Mouse (Mus musculus): ENCODE results near the gene Nav1. TPM values are rescaled to one million over a fixed set of nuclear protein-coding genes. Genes with fewer than 3 reads are reported as not detected.

The Nav1 gene
- polyA plus RNA-seq, 1 experiment, result not detected

DNA sequence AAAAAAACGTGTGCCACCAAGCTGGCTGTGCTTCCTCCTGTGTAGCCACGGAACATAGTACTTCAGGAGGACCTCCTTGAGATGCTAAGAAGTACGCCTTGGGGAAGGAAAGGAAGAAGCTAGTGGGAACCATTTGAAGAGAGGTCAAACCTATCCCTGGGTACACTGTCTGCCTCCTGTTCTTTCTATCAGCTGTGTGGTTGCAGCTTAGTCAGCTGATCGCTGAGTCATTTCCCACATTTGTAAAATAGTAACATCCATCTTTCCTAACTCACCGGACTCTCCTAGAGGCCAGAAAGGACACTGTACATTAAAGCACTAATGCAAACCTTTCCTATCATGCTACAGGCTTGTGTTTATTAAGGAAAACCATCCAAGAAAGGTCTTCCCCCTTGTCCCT, 135.4 kb downstream of the Nav1 start:
- TF ChIP-seq CTCF (IDR thresholded peaks at IDR 0.05; ENCODE audit: insufficient read depth, low read depth, low read length), result no peak
- no peak for TF ChIP-seq POLR2A (IDR thresholded peaks at IDR 0.05; ENCODE audit: insufficient read depth, low read depth, low read length)
- WGBS, result 70% methylated on average over 5 of the region's 5 CpGs
- Histone ChIP-seq H3K4me3 (ENCODE audit: insufficient read depth, low read depth, low read length) (no peak overlapping the region), H3K27ac (ENCODE audit: insufficient read depth, low read depth, low read length) (no peak overlapping the region), H3K4me1 (ENCODE audit: control insufficient read depth, insufficient read depth, low read length) (peaks cover 10% of the 10 kb centered on the region; the same call in 1 of the 2 replicates)

DNA sequence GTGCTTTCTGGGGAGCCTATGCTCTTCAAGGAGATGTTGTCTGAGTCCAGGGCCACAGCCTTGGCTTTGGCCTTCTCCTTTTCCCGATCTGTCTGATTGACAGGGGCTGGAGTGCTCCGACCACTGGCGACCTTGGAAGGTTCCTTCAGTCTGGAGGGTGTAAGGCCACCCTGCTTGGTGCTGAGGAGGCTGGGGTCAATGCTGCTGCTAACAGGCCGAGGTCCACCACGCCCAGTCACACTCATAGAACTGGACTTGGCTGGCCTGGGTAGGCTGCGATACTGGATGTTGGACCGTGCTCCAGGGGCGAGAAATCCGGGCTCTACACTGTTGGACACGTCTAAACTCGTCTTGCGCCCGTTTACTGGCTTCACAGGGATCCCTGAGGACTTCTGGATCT, 136.5 kb downstream of the Nav1 start:
- H3K4me1 ChIP-seq (ENCODE audit: control insufficient read depth, insufficient read depth, low read length), result peaks cover 6% of the 10 kb centered on the region; the same call in 1 of the 2 replicates
- no peak overlapping the region for H3K4me3 ChIP-seq (ENCODE audit: insufficient read depth, low read depth, low read length)
- H3K27ac ChIP-seq (ENCODE audit: insufficient read depth, low read depth, low read length), result no peak overlapping the region
- WGBS, result 94% methylated on average over 13 of the region's 13 CpGs
- TF ChIP-seq POLR2A (IDR thresholded peaks at IDR 0.05; ENCODE audit: insufficient read depth, low read depth, low read length) (no peak), CTCF (IDR thresholded peaks at IDR 0.05; ENCODE audit: insufficient read depth, low read depth, low read length) (no peak)

DNA sequence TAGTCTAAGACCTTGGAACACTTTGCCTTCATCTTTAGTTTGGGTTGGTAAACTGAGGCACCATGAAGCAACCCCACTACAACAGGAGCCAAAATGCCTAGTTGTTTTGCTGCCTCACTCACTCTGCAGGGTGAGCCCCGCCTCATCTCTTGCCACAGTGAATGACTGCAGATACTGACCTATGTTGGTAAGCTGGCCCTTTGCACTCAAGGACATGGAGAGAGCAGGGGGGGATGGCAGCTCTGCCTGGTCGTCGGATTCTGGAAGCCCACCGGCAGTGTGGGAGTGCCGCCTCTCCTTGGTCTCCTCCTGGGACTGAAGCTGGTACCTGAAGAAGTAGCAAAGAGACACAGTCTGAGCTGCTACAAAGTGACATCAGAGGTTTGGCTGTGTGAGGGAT, 139.6 kb downstream of the Nav1 start:
- Histone ChIP-seq H3K4me1 (ENCODE audit: control insufficient read depth, insufficient read depth, low read length) (peaks cover 3% of the 10 kb centered on the region), H3K27ac (ENCODE audit: insufficient read depth, low read depth, low read length) (no peak overlapping the region), H3K4me3 (ENCODE audit: insufficient read depth, low read depth, low read length) (no peak overlapping the region)
- TF ChIP-seq POLR2A (IDR thresholded peaks at IDR 0.05; ENCODE audit: insufficient read depth, low read depth, low read length), result no peak
- TF ChIP-seq CTCF (IDR thresholded peaks at IDR 0.05; ENCODE audit: insufficient read depth, low read depth, low read length), result no peak
- 95% methylated on average over 5 of the region's 5 CpGs for WGBS

DNA sequence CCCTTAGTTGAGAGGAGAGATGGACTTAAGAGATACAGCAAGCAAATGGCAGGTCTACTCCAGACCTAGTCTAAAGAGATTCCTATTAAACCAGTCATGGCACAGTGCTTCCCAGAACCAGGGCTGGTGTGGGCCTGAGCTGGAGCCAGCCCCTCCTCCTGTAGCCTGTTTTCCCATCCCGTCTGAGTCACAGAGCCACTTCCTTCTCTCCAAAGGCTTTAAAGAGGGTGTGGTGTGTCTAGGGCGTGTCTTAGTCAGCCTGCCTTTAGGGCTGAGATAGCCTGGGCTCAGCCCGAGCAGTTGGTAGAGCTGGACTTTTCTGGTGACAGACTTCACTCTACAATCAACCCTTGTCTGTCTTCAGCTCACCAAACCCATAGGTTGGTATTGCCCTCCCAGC, 140.2 kb downstream of the Nav1 start:
- Histone ChIP-seq H3K4me3 (ENCODE audit: insufficient read depth, low read depth, low read length) (no peak overlapping the region), H3K27ac (ENCODE audit: insufficient read depth, low read depth, low read length) (no peak overlapping the region), H3K4me1 (ENCODE audit: control insufficient read depth, insufficient read depth, low read length) (peaks cover under 1% of the 10 kb centered on the region)
- 61% methylated on average over 3 of the region's 3 CpGs for WGBS
- TF ChIP-seq CTCF (IDR thresholded peaks at IDR 0.05; ENCODE audit: insufficient read depth, low read depth, low read length) (no peak), POLR2A (IDR thresholded peaks at IDR 0.05; ENCODE audit: insufficient read depth, low read depth, low read length) (no peak)

DNA sequence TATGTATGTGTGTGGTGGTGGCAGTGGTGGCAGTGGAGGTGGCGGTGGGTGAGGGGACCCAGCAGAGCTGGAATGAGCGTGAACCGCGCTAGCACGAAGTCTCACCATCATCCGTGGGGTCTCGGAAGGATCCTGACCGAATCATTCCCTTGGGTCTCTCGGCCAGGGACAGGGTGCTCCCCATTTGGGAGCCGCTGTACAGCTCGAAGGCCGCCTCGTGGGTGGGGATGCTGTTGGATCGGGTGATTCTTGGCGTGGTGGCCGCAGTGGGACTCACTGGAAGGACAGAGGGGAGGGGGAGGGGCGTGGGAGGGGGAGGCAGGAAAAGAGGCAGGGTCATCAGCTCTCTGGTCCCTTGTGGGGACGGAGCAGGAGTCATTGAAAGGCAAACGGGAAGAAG, 141.4 kb downstream of the Nav1 start:
- Histone ChIP-seq H3K4me3 (ENCODE audit: insufficient read depth, low read depth, low read length) (no peak overlapping the region), H3K27ac (ENCODE audit: insufficient read depth, low read depth, low read length) (no peak overlapping the region), H3K4me1 (ENCODE audit: control insufficient read depth, insufficient read depth, low read length) (no peaks in the 10 kb centered on the region; the same call in 1 of the 2 replicates)
- WGBS, result 90% methylated on average over 19 of the region's 19 CpGs
- TF ChIP-seq CTCF (IDR thresholded peaks at IDR 0.05; ENCODE audit: insufficient read depth, low read depth, low read length) (no peak), POLR2A (IDR thresholded peaks at IDR 0.05; ENCODE audit: insufficient read depth, low read depth, low read length) (no peak)

DNA sequence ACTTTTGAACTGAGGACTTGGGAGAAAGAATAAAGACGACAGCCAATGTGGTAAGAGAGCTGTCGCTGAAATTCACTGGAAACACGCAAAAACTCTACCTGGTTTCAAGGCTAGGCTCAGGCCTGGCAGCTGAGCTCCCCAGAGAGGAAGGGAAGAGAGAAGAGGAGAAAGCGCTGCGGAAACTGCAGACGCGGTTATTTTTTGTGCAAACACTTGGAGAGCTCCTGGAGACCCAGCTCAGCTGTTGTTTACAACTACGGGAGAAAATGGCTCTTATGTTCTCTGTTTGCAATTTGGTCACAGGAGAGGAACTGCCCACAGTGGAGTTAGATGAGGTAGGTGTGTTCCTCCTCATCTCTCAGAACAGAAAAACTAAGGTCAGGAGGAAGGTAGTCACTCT, 144.4 kb downstream of the Nav1 start:
- no peak for TF ChIP-seq CTCF (IDR thresholded peaks at IDR 0.05; ENCODE audit: insufficient read depth, low read depth, low read length)
- TF ChIP-seq POLR2A (IDR thresholded peaks at IDR 0.05; ENCODE audit: insufficient read depth, low read depth, low read length), result no peak
- Histone ChIP-seq H3K27ac (ENCODE audit: insufficient read depth, low read depth, low read length) (no peak overlapping the region), H3K4me3 (ENCODE audit: insufficient read depth, low read depth, low read length) (no peak overlapping the region), H3K4me1 (ENCODE audit: control insufficient read depth, insufficient read depth, low read length) (no peaks in the 10 kb centered on the region; the same call in 1 of the 2 replicates)
- 55% methylated on average over 8 of the region's 8 CpGs for WGBS

DNA sequence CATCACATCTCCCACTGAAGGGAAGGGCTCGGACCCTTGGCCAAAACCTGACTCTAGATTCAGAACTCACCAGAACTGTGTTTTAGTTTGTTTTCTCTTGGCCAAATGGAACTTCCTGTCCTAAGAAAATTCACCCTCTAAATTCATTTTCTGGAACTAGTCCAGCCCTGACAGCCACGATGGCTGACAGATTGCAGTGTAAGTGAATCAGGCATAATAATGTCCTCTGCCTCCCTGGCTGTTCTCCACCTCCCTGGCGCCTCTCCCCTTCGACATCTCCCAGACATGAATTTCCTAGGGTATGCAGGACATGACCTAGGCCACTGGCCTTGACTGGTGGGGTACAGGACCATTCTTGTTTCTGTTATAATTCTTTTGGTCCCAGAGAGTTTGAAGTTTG, 144.8 kb downstream of the Nav1 start:
- no peak overlapping the region for H3K4me3 ChIP-seq (ENCODE audit: insufficient read depth, low read depth, low read length)
- WGBS, result 48% methylated on average over 4 of the region's 4 CpGs
- H3K4me1 ChIP-seq (ENCODE audit: control insufficient read depth, insufficient read depth, low read length), result no peaks in the 10 kb centered on the region; the same call in 1 of the 2 replicates
- no peak for TF ChIP-seq POLR2A (IDR thresholded peaks at IDR 0.05; ENCODE audit: insufficient read depth, low read depth, low read length)
- TF ChIP-seq CTCF (IDR thresholded peaks at IDR 0.05; ENCODE audit: insufficient read depth, low read depth, low read length), result no peak
- no peak overlapping the region for H3K27ac ChIP-seq (ENCODE audit: insufficient read depth, low read depth, low read length)

DNA sequence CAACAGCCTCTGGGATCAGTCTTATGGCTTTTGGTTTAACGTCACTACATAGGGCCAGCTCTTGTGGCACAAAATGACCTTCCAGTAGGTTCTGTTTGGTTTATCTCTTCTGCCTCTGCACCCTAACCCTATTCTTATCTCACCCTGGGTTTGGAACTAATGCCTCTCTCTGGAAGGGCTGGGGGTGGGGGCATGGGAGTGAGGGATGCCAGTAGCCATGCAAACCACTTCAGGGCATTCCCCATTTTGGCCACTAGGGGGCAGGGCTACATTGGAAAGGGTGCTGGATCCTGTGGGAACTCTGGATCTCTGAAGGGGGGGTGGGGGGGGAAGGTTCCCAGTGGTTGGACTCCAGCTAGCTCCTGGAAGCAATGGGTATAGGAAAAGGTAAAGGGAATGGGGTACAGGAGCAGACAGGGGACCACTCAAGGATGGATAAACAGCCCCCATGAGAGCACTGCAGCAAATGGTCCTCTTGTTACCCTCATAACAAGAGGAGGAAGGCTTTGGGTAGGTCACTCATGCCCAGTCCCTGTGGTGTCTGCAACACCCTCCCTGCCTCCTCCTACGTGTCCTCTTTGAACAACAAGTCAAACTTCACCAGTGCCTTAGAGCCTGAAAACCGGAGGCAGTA, 145.9 kb downstream of the Nav1 start:
- no peak overlapping the region for H3K4me3 ChIP-seq (ENCODE audit: insufficient read depth, low read depth, low read length)
- 80% methylated on average over 3 of the region's 3 CpGs for WGBS

DNA sequence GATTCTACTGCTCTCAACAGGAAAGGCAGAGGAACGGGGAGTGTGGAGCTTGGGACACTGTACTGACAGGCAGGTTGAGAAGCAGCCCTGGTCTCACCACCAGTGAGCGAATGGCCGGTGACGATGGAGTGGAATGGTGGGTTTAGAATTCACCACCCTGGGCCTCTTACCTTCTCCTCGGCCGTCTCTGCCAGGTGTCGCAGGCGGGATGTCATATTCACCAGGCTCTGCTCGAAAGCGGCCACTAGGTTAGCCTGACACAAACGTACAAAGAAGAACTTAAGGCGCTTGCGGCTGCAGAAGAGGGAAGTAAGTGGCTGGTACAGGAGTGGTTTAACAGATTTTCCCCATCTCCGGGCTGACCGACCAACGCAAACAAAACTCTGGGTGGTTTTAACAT, 146.6 kb downstream of the Nav1 start:
- TF ChIP-seq POLR2A (IDR thresholded peaks at IDR 0.05; ENCODE audit: insufficient read depth, low read depth, low read length), result no peak
- no peak for TF ChIP-seq CTCF (IDR thresholded peaks at IDR 0.05; ENCODE audit: insufficient read depth, low read depth, low read length)
- WGBS, result 93% methylated on average over 16 of the region's 16 CpGs
- no peak overlapping the region for H3K4me3 ChIP-seq (ENCODE audit: insufficient read depth, low read depth, low read length)
- no peaks in the 10 kb centered on the region; the same call in 1 of the 2 replicates for H3K4me1 ChIP-seq (ENCODE audit: control insufficient read depth, insufficient read depth, low read length)
- no peak overlapping the region for H3K27ac ChIP-seq (ENCODE audit: insufficient read depth, low read depth, low read length)

More for the DNA sequence above, 145.9 kb downstream of the Nav1 start:
- TF ChIP-seq POLR2A (IDR thresholded peaks at IDR 0.05; ENCODE audit: insufficient read depth, low read depth, low read length) (no peak), CTCF (IDR thresholded peaks at IDR 0.05; ENCODE audit: insufficient read depth, low read depth, low read length) (peak; percentile 44; the same call in 1 of the 2 replicates)
- no peak overlapping the region for H3K27ac ChIP-seq (ENCODE audit: insufficient read depth, low read depth, low read length)
- H3K4me1 ChIP-seq (ENCODE audit: control insufficient read depth, insufficient read depth, low read length), result no peaks in the 10 kb centered on the region; the same call in 1 of the 2 replicates
